Mouse (Mus musculus): Measurements from ENCODE around the gene Gad1. TPM values are rescaled to one million over a fixed set of nuclear protein-coding genes. Genes with fewer than 3 reads are reported as not detected.
"Not testable (repeated sequence)": the region's sequence is repeated elsewhere in the genome, so short reads cannot be mapped to it uniquely, and the experiment has no call there.

Gene Gad1
- total and polyA plus RNA-seq, 3 experiments: 0.05 TPM; not detected in 2

DNA sequence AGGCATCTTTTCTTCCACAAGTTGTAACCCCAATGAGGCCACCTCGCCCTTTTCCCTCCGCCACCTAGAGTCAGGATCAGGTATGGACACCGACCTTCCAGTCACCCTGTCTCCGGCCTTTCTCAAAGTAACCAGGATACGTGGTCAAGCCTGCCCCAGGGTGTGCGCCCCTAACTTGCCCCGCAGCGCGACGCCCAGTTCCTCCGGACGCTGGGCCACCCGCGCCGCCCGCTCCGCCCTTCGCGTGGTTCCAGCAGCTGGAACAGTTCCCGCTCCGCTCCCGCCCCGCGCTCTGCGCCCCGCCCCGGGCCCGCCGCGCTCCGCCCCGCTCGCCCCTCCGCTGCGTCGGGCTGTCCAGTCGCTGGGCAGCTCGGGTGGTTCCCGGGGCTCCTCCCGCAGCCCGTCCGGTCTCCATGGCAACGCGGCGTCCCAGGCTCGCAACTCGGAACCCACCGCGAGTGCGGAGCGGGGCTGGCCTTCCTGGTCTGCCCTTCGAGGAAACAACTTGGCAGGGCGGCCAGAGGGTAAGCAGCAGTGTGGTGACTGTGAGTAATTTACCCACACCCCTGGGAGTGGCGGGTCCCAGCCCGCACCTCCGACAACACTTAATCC, 43.7 kb upstream of the Gad1 start:
- no peak for DNase-seq (ENCODE audit: low spot score)
- no peak for ATAC-seq (ENCODE audit: extremely low read depth, insufficient number of reproducible peaks, low FRiP score, poor library complexity, severe bottlenecking)
- H3K27me3 ChIP-seq (ENCODE audit: insufficient read depth, low read length): peaks cover 2% of the 10 kb centered on the region; the same call in 1 of the 2 replicates
- H3K4me3 ChIP-seq (ENCODE audit: low read depth, low read length): no peak overlapping the region
- H3K9me3 ChIP-seq (replicated peaks): no peaks in the 10 kb centered on the region
- no peaks in the 10 kb centered on the region for H3K36me3 ChIP-seq (replicated peaks)
- no peak for TF ChIP-seq POLR2AphosphoS5 (IDR thresholded peaks at IDR 0.05; ENCODE audit: insufficient replicate concordance, low read depth, low read length)
- TF ChIP-seq GATA2 (IDR thresholded peaks at IDR 0.05; ENCODE audit: borderline replicate concordance, low read depth, low read length): no peak
- TF ChIP-seq CTCF (IDR thresholded peaks at IDR 0.05; ENCODE audit: low read depth, low read length): no peak
- TF ChIP-seq GATA1 (IDR thresholded peaks at IDR 0.05; ENCODE audit: borderline replicate concordance, low read length): no peak
- TF ChIP-seq TAL1 (conservative IDR thresholded peaks at IDR 0.05; ENCODE audit: low read depth, low read length): no peak
- H3K4me1 ChIP-seq (ENCODE audit: insufficient read depth, low read depth, low read length): no peaks in the 10 kb centered on the region

- DNase-seq (ENCODE audit: low spot score): not testable (repeated sequence)
- TF ChIP-seq CTCF (IDR thresholded peaks at IDR 0.05; ENCODE audit: low read depth, low read length): peak; percentile 20; the same call in 1 of the 2 replicates
Measured at GRCm38 (mm10) chr2:70538283-70538682, 14.6 kb upstream of the Gad1 start.

GRCm38 (mm10) chr2:70550671-70551070, 2.2 kb upstream of the Gad1 start:
- no peak for ATAC-seq (ENCODE audit: extremely low read depth, insufficient number of reproducible peaks, low FRiP score, poor library complexity, severe bottlenecking)
- H3K36me3 ChIP-seq (replicated peaks): no peaks in the 10 kb centered on the region
- H3K4me3 ChIP-seq (ENCODE audit: low read depth, low read length): no peak overlapping the region
- H3K27me3 ChIP-seq (ENCODE audit: insufficient read depth, low read length): no peaks in the 10 kb centered on the region
- H3K9me3 ChIP-seq (replicated peaks): no peaks in the 10 kb centered on the region
- no peaks in the 10 kb centered on the region for H3K4me1 ChIP-seq (ENCODE audit: insufficient read depth, low read depth, low read length)
- TF ChIP-seq GATA2 (IDR thresholded peaks at IDR 0.05; ENCODE audit: borderline replicate concordance, low read depth, low read length): no peak
- no peak for TF ChIP-seq GATA1 (IDR thresholded peaks at IDR 0.05; ENCODE audit: borderline replicate concordance, low read length)
- no peak for TF ChIP-seq TAL1 (conservative IDR thresholded peaks at IDR 0.05; ENCODE audit: low read depth, low read length)
- TF ChIP-seq POLR2AphosphoS5 (IDR thresholded peaks at IDR 0.05; ENCODE audit: insufficient replicate concordance, low read depth, low read length): no peak
- no peak for TF ChIP-seq CTCF (IDR thresholded peaks at IDR 0.05; ENCODE audit: low read depth, low read length)
- no peak for DNase-seq (ENCODE audit: low spot score)

More at GRCm38 (mm10) chr2:70538283-70538682, 14.6 kb upstream of the Gad1 start:
- H3K36me3 ChIP-seq (replicated peaks); H3K27me3 ChIP-seq (ENCODE audit: insufficient read depth, low read length); H3K9me3 ChIP-seq (replicated peaks); H3K4me3 ChIP-seq (ENCODE audit: low read depth, low read length); H3K4me1 ChIP-seq (ENCODE audit: insufficient read depth, low read depth, low read length); ATAC-seq (ENCODE audit: extremely low read depth, insufficient number of reproducible peaks, low FRiP score, poor library complexity, severe bottlenecking): not testable (repeated sequence)

DNA sequence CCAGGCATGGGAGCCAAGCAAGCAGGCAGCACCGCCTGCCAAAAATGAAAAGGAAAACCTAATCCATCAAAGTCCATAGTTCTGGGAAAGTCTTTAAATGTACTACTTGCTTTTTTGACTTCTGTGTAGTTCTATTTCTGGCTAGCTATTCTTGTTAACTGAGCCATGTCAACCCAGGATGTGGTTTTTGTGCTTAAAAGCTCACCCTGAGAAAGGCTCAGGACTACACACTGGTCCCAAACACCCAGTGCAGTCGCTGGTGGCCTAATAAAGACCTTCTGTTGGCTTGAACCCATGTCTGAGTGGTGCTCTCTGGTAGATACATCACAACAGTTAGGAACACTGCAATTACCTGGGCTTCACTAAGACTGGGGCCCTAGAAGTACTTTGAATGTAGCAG, 1.4 kb upstream of the Gad1 start:
- Histone ChIP-seq H3K36me3 (replicated peaks) (no peaks in the 10 kb centered on the region), H3K9me3 (replicated peaks) (no peaks in the 10 kb centered on the region), H3K4me3 (ENCODE audit: low read depth, low read length) (no peak overlapping the region), H3K4me1 (ENCODE audit: insufficient read depth, low read depth, low read length) (no peaks in the 10 kb centered on the region), H3K27me3 (ENCODE audit: insufficient read depth, low read length) (no peaks in the 10 kb centered on the region)
- no peak for TF ChIP-seq POLR2AphosphoS5 (IDR thresholded peaks at IDR 0.05; ENCODE audit: insufficient replicate concordance, low read depth, low read length)
- TF ChIP-seq GATA2 (IDR thresholded peaks at IDR 0.05; ENCODE audit: borderline replicate concordance, low read depth, low read length): no peak
- TF ChIP-seq GATA1 (IDR thresholded peaks at IDR 0.05; ENCODE audit: borderline replicate concordance, low read length): no peak
- no peak for TF ChIP-seq TAL1 (conservative IDR thresholded peaks at IDR 0.05; ENCODE audit: low read depth, low read length)
- no peak for TF ChIP-seq CTCF (IDR thresholded peaks at IDR 0.05; ENCODE audit: low read depth, low read length)
- no peak for DNase-seq (ENCODE audit: low spot score)
- ATAC-seq (ENCODE audit: extremely low read depth, insufficient number of reproducible peaks, low FRiP score, poor library complexity, severe bottlenecking): no peak

GRCm38 (mm10) chr2:70552067-70552598, 739 bp upstream of the Gad1 start:
- TF ChIP-seq CTCF (IDR thresholded peaks at IDR 0.05; ENCODE audit: low read depth, low read length): no peak
- TF ChIP-seq POLR2AphosphoS5 (IDR thresholded peaks at IDR 0.05; ENCODE audit: insufficient replicate concordance, low read depth, low read length): no peak
- TF ChIP-seq TAL1 (conservative IDR thresholded peaks at IDR 0.05; ENCODE audit: low read depth, low read length): no peak
- no peak for TF ChIP-seq GATA2 (IDR thresholded peaks at IDR 0.05; ENCODE audit: borderline replicate concordance, low read depth, low read length)
- no peak for TF ChIP-seq GATA1 (IDR thresholded peaks at IDR 0.05; ENCODE audit: borderline replicate concordance, low read length)
- H3K9me3 ChIP-seq (replicated peaks): no peaks in the 10 kb centered on the region
- H3K27me3 ChIP-seq (ENCODE audit: insufficient read depth, low read length): no peaks in the 10 kb centered on the region
- H3K36me3 ChIP-seq (replicated peaks): no peaks in the 10 kb centered on the region
- DNase-seq (ENCODE audit: low spot score): no peak
- no peak for ATAC-seq (ENCODE audit: extremely low read depth, insufficient number of reproducible peaks, low FRiP score, poor library complexity, severe bottlenecking)
- H3K4me3 ChIP-seq (ENCODE audit: low read depth, low read length): no peak overlapping the region
- no peaks in the 10 kb centered on the region for H3K4me1 ChIP-seq (ENCODE audit: insufficient read depth, low read depth, low read length)

- ATAC-seq (ENCODE audit: extremely low read depth, insufficient number of reproducible peaks, low FRiP score, poor library complexity, severe bottlenecking) (no peak), DNase-seq (ENCODE audit: low spot score) (no peak)
- Histone ChIP-seq H3K27me3 (ENCODE audit: insufficient read depth, low read length) (no peaks in the 10 kb centered on the region), H3K36me3 (replicated peaks) (no peaks in the 10 kb centered on the region), H3K4me1 (ENCODE audit: insufficient read depth, low read depth, low read length) (no peaks in the 10 kb centered on the region), H3K9me3 (replicated peaks) (no peaks in the 10 kb centered on the region), H3K4me3 (ENCODE audit: low read depth, low read length) (no peak overlapping the region)
- no peak for TF ChIP-seq POLR2AphosphoS5 (IDR thresholded peaks at IDR 0.05; ENCODE audit: insufficient replicate concordance, low read depth, low read length)
- no peak for TF ChIP-seq TAL1 (conservative IDR thresholded peaks at IDR 0.05; ENCODE audit: low read depth, low read length)
Measured at GRCm38 (mm10) chr2:70553826-70554225, 954 bp downstream of the Gad1 start.
